Mouse (Mus musculus) spleen, adult 2 months (tissue): ENCODE data around the gene Nubp2.

Source experiments
- CTCF ChIP-seq: fragments of 200-500 bp; IDR thresholded peaks from 2 replicates; pipeline ENCODE4 v1.5.1; 2011; ENCODE audit warnings: mild to moderate bottlenecking, inconsistent platforms; ENCODE audit not compliant: insufficient read depth, insufficient read length, insufficient replicate concordance; ENCODE audit errors: extremely low read depth
- POLR2A ChIP-seq: fragments of 200-500 bp; IDR thresholded peaks from 2 replicates; pipeline ENCODE4 v1.6.1; 2011; ENCODE audit warnings: low read depth, low read length, inconsistent platforms

- TF ChIP-seq CTCF (no peak), POLR2A (no peak)
These were observed 46.3 kb downstream of the Nubp2 start, which contains the start of gene Hagh for GRCm38 (mm10) chr17:24839842-24840241.
